Comparison of ENCODE assay signal across 8 mouse cellular contexts in genomic region chr7:127259186-127259905, GRCm38 (mm10). TPM values are rescaled to one million over a fixed set of nuclear protein-coding genes. Genes with fewer than 3 reads are reported as not detected.
A peak's percentile ranks its signal among the peaks of the same experiment; 100 is the strongest.
DNase-seq lines count a peak whose midpoint lies in the region; ATAC-seq and TF ChIP-seq lines count a peak whose summit lies in the region.

No protein-coding gene starts in this region.

- intact Hi-C loops in gastrocnemius, adult 2 months (cut with DNase I) = no loop called here

- no peak for DNase-seq in gastrocnemius, adult 2 months
- no peak for DNase-seq in gastrocnemius, adult 8-10 months (ENCODE audit: low spot score in 2 of 2)
- peak; percentile 55 for DNase-seq in A20 (ENCODE audit: low read depth, low spot score)
- no peak for DNase-seq in urinary bladder, postnatal 4 days (ENCODE audit: low spot score in 2 of 2)
- no peak for DNase-seq in testis, postnatal 14 days (ENCODE audit: low spot score)

- H3K27me3 ChIP-seq in forebrain, embryonic 15.5 days = no peaks in the 10 kb centered on the region
- no peaks in the 10 kb centered on the region for H3K27me3 ChIP-seq in liver, embryonic 16.5 days (ENCODE audit: control insufficient read depth, insufficient read depth, low read depth, low read length)

- H3K36me3 ChIP-seq in forebrain, embryonic 15.5 days = peaks cover 4% of the 10 kb centered on the region; the same call in 1 of the 2 replicates
- H3K36me3 ChIP-seq in liver, embryonic 16.5 days (ENCODE audit: control insufficient read depth, insufficient read depth) = no peaks in the 10 kb centered on the region; the same call in 1 of the 2 replicates

- 67% methylated on average over 8 of the region's 8 CpGs for WGBS in forebrain, embryonic 15.5 days
- WGBS in liver, embryonic 16.5 days (ENCODE audit: insufficient replicate concordance) = 59% methylated on average over 8 of the region's 8 CpGs

- ATAC-seq in forebrain, embryonic 15.5 days (replicated peaks) = no peak
- ATAC-seq in liver, embryonic 16.5 days (ENCODE audit: low read depth) = no peak
- no peak for ATAC-seq in cerebellum, adult (ENCODE audit: insufficient number of reproducible peaks, low FRiP score, low TSS enrichment)

- TF ChIP-seq CTCF in gastrocnemius, adult 2 months (IDR thresholded peaks at IDR 0.05) = no peak

- no peak overlapping the region for H3K27ac ChIP-seq in gastrocnemius, adult 2 months
- no peak overlapping the region for H3K27ac ChIP-seq in forebrain, embryonic 15.5 days (replicated peaks)
- H3K27ac ChIP-seq in liver, embryonic 16.5 days (ENCODE audit: low read length) = no peak overlapping the region

- peak overlapping the region; percentile 77 for H3K4me2 ChIP-seq in forebrain, embryonic 15.5 days (replicated peaks)
- H3K4me2 ChIP-seq in liver, embryonic 16.5 days (ENCODE audit: low read depth, low read length) = peak overlapping the region; percentile 90

- H3K9me3 ChIP-seq in forebrain, embryonic 15.5 days = no peaks in the 10 kb centered on the region
- H3K9me3 ChIP-seq in liver, embryonic 16.5 days (replicated peaks; ENCODE audit: control insufficient read depth, low read length) = no peaks in the 10 kb centered on the region

- H3K4me1 ChIP-seq in forebrain, embryonic 15.5 days = peaks cover 27% of the 10 kb centered on the region
- peaks cover 48% of the 10 kb centered on the region for H3K4me1 ChIP-seq in liver, embryonic 16.5 days (ENCODE audit: control insufficient read depth, low read depth, low read length)

- H3K4me3 ChIP-seq in gastrocnemius, adult 2 months = peak overlapping the region; percentile 75
- peak overlapping the region; percentile 70 for H3K4me3 ChIP-seq in forebrain, embryonic 15.5 days
- H3K4me3 ChIP-seq in liver, embryonic 16.5 days (ENCODE audit: low read depth, low read length) = peak overlapping the region; percentile 84

- H3K9ac ChIP-seq in forebrain, embryonic 15.5 days (replicated peaks) = peak overlapping the region; percentile 64
- H3K9ac ChIP-seq in liver, embryonic 16.5 days (ENCODE audit: low read depth, low read length) = no peak overlapping the region

RNA-seq across cellular contexts. Expression of gene Dctpp1, which starts 1.2 kb away (rescaled TPM):
- total RNA-seq in gastrocnemius, adult 2 months (2021) = 10 to 100 TPM; 25.1 to 35.4 TPM
- total RNA-seq in gastrocnemius, adult 8-10 months (2022) = 10 to 100 TPM; 31.3 to 38.3 (median 33.9) TPM
- polyA plus RNA-seq in forebrain, embryonic 15.5 days (2015; fragmentation: Nextera tagmentation; extraction: Ambion mirVana) = 159 and 166 TPM in 2 replicates
- polyA plus RNA-seq in liver, embryonic 16.5 days (2015; fragmentation: Nextera tagmentation; extraction: Ambion mirVana) = 79.8 and 83.4 TPM in 2 replicates

RNA-seq across cellular contexts. Expression of gene Sephs2, which starts 14.5 kb away (rescaled TPM):
- 10 to 100 TPM; 30.1 to 36.3 TPM for total RNA-seq in gastrocnemius, adult 2 months (2021)
- 10 to 100 TPM; 38.1 to 45.4 (median 41.6) TPM for total RNA-seq in gastrocnemius, adult 8-10 months (2022)
- polyA plus RNA-seq in forebrain, embryonic 15.5 days (2015; fragmentation: Nextera tagmentation; extraction: Ambion mirVana) = 48.7 and 49.5 TPM in 2 replicates
- 164 and 180 TPM in 2 replicates for polyA plus RNA-seq in liver, embryonic 16.5 days (2015; fragmentation: Nextera tagmentation; extraction: Ambion mirVana)

RNA-seq across cellular contexts. Expression of gene Zfp771, which starts 15.3 kb away (rescaled TPM):
- total RNA-seq in gastrocnemius, adult 2 months (2021) = 10 to 100 TPM; 17.6 to 17.7 TPM
- 10 to 100 TPM; 13.7 to 21.0 (median 18.3) TPM for total RNA-seq in gastrocnemius, adult 8-10 months (2022)
- 65.2 and 65.9 TPM in 2 replicates for polyA plus RNA-seq in forebrain, embryonic 15.5 days (2015; fragmentation: Nextera tagmentation; extraction: Ambion mirVana)
- 11.0 and 13.8 TPM in 2 replicates for polyA plus RNA-seq in liver, embryonic 16.5 days (2015; fragmentation: Nextera tagmentation; extraction: Ambion mirVana)

RNA-seq across cellular contexts. Expression of gene Sept1, which starts 26.4 kb away (rescaled TPM):
- total RNA-seq in gastrocnemius, adult 2 months (2021) = 1 to 10 TPM in 1 of 2 experiments, under 1 TPM in 1; 0.89 to 2.1 TPM
- 1 to 10 TPM; 1.0 to 2.8 (median 1.4) TPM for total RNA-seq in gastrocnemius, adult 8-10 months (2022)
- 21.8 and 27.8 TPM in 2 replicates for polyA plus RNA-seq in forebrain, embryonic 15.5 days (2015; fragmentation: Nextera tagmentation; extraction: Ambion mirVana)
- polyA plus RNA-seq in liver, embryonic 16.5 days (2015; fragmentation: Nextera tagmentation; extraction: Ambion mirVana) = 10.1 and 11.1 TPM in 2 replicates

RNA-seq across cellular contexts. Expression of gene Zfp553, which starts 26.5 kb away (rescaled TPM):
- total RNA-seq in gastrocnemius, adult 2 months (2021) = 1 to 10 TPM; 4.2 to 5.1 TPM
- total RNA-seq in gastrocnemius, adult 8-10 months (2022) = 1 to 10 TPM; 4.2 to 5.5 (median 4.8) TPM
- 70.7 and 71.5 TPM in 2 replicates for polyA plus RNA-seq in forebrain, embryonic 15.5 days (2015; fragmentation: Nextera tagmentation; extraction: Ambion mirVana)
- 5.7 and 5.9 TPM in 2 replicates for polyA plus RNA-seq in liver, embryonic 16.5 days (2015; fragmentation: Nextera tagmentation; extraction: Ambion mirVana)
